Mouse (Mus musculus) cortical plate, adult 2 months (tissue): ENCODE data around the gene Shank2.

Source experiments
- CTCF ChIP-seq: fragments of 200-500 bp; IDR thresholded peaks from 2 replicates; pipeline ENCODE4 v1.5.1; 2011; ENCODE audit warnings: mild to moderate bottlenecking, control low read depth, low read length; ENCODE audit not compliant: insufficient read depth; ENCODE audit errors: extremely low read depth
- POLR2A ChIP-seq: fragments of 200-500 bp; IDR thresholded peaks from 2 replicates; pipeline ENCODE4 v1.6.1; 2011; ENCODE audit warnings: mild to moderate bottlenecking, low read length, control low read depth; ENCODE audit not compliant: insufficient read depth; ENCODE audit errors: extremely low read depth

DNA sequence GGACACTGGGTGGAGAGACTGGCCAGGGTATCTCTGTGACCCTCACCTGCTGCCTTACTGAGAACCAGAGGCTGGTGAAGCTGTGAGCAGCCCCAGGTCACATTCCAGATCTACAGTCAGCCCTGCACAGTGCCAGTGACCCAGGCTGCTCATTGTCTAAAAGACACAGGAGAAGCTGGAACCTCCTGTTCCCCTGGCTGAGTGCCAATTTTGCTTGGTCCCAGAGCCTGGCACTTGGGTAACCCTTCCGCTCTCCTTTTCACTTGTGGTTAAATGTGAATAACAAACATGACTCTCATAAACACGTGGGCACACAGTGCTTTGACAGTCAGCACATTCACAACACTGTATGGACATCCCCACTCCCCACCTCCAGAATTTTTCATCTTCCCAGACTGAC, 80.2 kb downstream of the Shank2 start:
- TF ChIP-seq CTCF (no peak), POLR2A (no peak)
